Mouse (Mus musculus) CH12.LX (cell line): ENCODE data around the gene Ctla4. TPM values are rescaled to one million over a fixed set of nuclear protein-coding genes. Genes with fewer than 3 reads are reported as not detected.

Source experiments
- DNase-seq: peaks from one replicate; pipeline ENCODE4 v3.0.0-alpha.2; 2013; ENCODE audit errors: extremely low read depth
- H3K27ac ChIP-seq: 2 replicates; pipeline ENCODE4 v1.5.1; 2012; ENCODE audit warnings: low read depth, mild to moderate bottlenecking, control low read depth, moderate library complexity; ENCODE audit not compliant: insufficient read depth
- H3K27me3 ChIP-seq: replicated peaks from 2 replicates; pipeline ENCODE3; 2012; ENCODE audit warnings: inconsistent platforms
- H3K36me3 ChIP-seq, 2 experiments: replicated peaks in 1 of 2; 2 replicates each; pipeline versions ENCODE3 to v1.6.1; 2012; ENCODE audit warnings: inconsistent platforms in 1 of 2, low read length in 1 of 2, mild to moderate bottlenecking in 1 of 2, mixed read lengths in 1 of 2, moderate library complexity in 1 of 2; ENCODE audit not compliant: control insufficient read depth in 1 of 2, insufficient read depth in 1 of 2
- H3K4me1 ChIP-seq, 2 experiments: 2 replicates each; pipeline ENCODE4 v1.6.1; 2012; ENCODE audit warnings: inconsistent platforms in 1 of 2, moderate library complexity in 1 of 2; ENCODE audit not compliant: insufficient read depth in 2 of 2, control insufficient read depth in 1 of 2
- H3K4me2 ChIP-seq: 2 replicates; pipeline ENCODE4 v1.6.1; 2012; ENCODE audit warnings: low read depth, mild to moderate bottlenecking, control low read depth; ENCODE audit not compliant: poor library complexity, insufficient read depth, severe bottlenecking
- H3K4me3 ChIP-seq, 3 experiments: fragments of 150-350 bp in 1 of 3; sonication (generic) in 1 of 3; replicated peaks in 1 of 3; 2 replicates each; pipeline versions ENCODE3 to v1.5.1; 2011 to 2012; ENCODE audit warnings: low read depth in 2 of 3, low read length in 2 of 3, mild to moderate bottlenecking in 2 of 3, moderate library complexity in 2 of 3, control low read depth in 1 of 3, improper control_type of control experiment in 1 of 3, inconsistent platforms in 1 of 3, mixed read lengths in 1 of 3; ENCODE audit not compliant: poor library complexity in 1 of 3
- H3K79me2 ChIP-seq: replicated peaks from 2 replicates; pipeline ENCODE4 v1.6.1; 2012; ENCODE audit warnings: mild to moderate bottlenecking, moderate library complexity; ENCODE audit not compliant: control insufficient read depth, poor library complexity, insufficient read depth, severe bottlenecking; ENCODE audit errors: extremely low read depth
- H3K9ac ChIP-seq: 2 replicates; pipeline ENCODE4 v1.6.1; 2012; ENCODE audit warnings: low read depth, mild to moderate bottlenecking, control low read depth, moderate library complexity; ENCODE audit not compliant: insufficient read depth
- H3K9me3 ChIP-seq: replicated peaks from 2 replicates; pipeline ENCODE3; 2012; ENCODE audit warnings: low read length, inconsistent platforms, mixed read lengths
- BHLHE40 ChIP-seq: IDR thresholded peaks from 2 replicates; pipeline ENCODE4 v1.6.1; 2011; ENCODE audit warnings: mild to moderate bottlenecking, low read depth, low read length, improper control_type of control experiment
- CHD1 ChIP-seq: IDR thresholded peaks from 2 replicates; pipeline ENCODE4 v1.6.1; 2012; ENCODE audit warnings: low read depth, low read length, improper control_type of control experiment, inconsistent platforms
- CHD2 ChIP-seq: IDR thresholded peaks from 2 replicates; pipeline ENCODE4 v1.6.1; 2011; ENCODE audit warnings: low read length, improper control_type of control experiment
- CTCF ChIP-seq, 2 experiments: IDR thresholded peaks in 1 of 2; conservative IDR thresholded peaks in 1 of 2; 2 replicates each; pipeline ENCODE4 v1.5.1; 2011 to 2012; ENCODE audit warnings: low read depth in 2 of 2, low read length in 2 of 2, improper control_type of control experiment in 1 of 2, inconsistent platforms in 1 of 2, mild to moderate bottlenecking in 1 of 2, moderate library complexity in 1 of 2
- ELF1 ChIP-seq: IDR thresholded peaks from 2 replicates; pipeline ENCODE4 v1.6.1; 2014; ENCODE audit warnings: low read depth, mild to moderate bottlenecking, inconsistent platforms, low read length, improper control_type of control experiment
- HCFC1 ChIP-seq: IDR thresholded peaks from 2 replicates; pipeline ENCODE4 v1.6.1; 2012; ENCODE audit warnings: low read depth, mild to moderate bottlenecking, inconsistent platforms, low read length, improper control_type of control experiment
- IRF4 ChIP-seq: IDR thresholded peaks from 2 replicates; pipeline ENCODE4 v1.6.1; 2014; ENCODE audit warnings: low read depth, mild to moderate bottlenecking, inconsistent platforms, low read length, improper control_type of control experiment
- JUN ChIP-seq: IDR thresholded peaks from 2 replicates; pipeline ENCODE4 v1.6.1; 2011; ENCODE audit warnings: low read depth, mild to moderate bottlenecking, low read length, improper control_type of control experiment, moderate library complexity; ENCODE audit not compliant: insufficient read depth
- KAT2A ChIP-seq: IDR thresholded peaks from 2 replicates; pipeline ENCODE4 v1.6.1; 2012; ENCODE audit warnings: low read length, improper control_type of control experiment, inconsistent platforms; ENCODE audit not compliant: insufficient replicate concordance
- MAX ChIP-seq: IDR thresholded peaks from 2 replicates; pipeline ENCODE4 v1.6.1; 2011; ENCODE audit warnings: low read length, improper control_type of control experiment
- MAZ ChIP-seq: IDR thresholded peaks from 2 replicates; pipeline ENCODE4 v1.6.1; 2012; ENCODE audit warnings: low read depth, mild to moderate bottlenecking, inconsistent platforms, low read length, improper control_type of control experiment, moderate library complexity
- MEF2A ChIP-seq: IDR thresholded peaks from 2 replicates; pipeline ENCODE4 v1.6.1; 2014; ENCODE audit warnings: low read depth, mild to moderate bottlenecking, inconsistent platforms, low read length, improper control_type of control experiment, borderline replicate concordance
- MXI1 ChIP-seq: IDR thresholded peaks from 2 replicates; pipeline ENCODE4 v1.6.1; 2011; ENCODE audit warnings: mild to moderate bottlenecking, low read depth, low read length, improper control_type of control experiment
- NRF1 ChIP-seq: IDR thresholded peaks from 2 replicates; pipeline ENCODE4 v1.6.1; 2014; ENCODE audit warnings: low read depth, mild to moderate bottlenecking, inconsistent platforms, low read length, improper control_type of control experiment, moderate library complexity
- PAX5 ChIP-seq: IDR thresholded peaks from 2 replicates; pipeline ENCODE4 v1.6.1; 2012; ENCODE audit warnings: low read length, inconsistent platforms, mixed read lengths
- POLR2A ChIP-seq: IDR thresholded peaks from 2 replicates; pipeline ENCODE4 v1.6.1; 2011; ENCODE audit warnings: low read depth, mild to moderate bottlenecking, improper control_type of control experiment, low read length
- POLR2AphosphoS2 ChIP-seq: IDR thresholded peaks from 2 replicates; pipeline ENCODE4 v1.6.1; 2011; ENCODE audit warnings: low read depth, low read length, improper control_type of control experiment
- SIN3A ChIP-seq: IDR thresholded peaks from 2 replicates; pipeline ENCODE4 v1.6.1; 2012; ENCODE audit warnings: low read length, improper control_type of control experiment, inconsistent platforms
- UBTF ChIP-seq: IDR thresholded peaks from 2 replicates; pipeline ENCODE4 v1.6.1; 2012; ENCODE audit warnings: low read depth, mild to moderate bottlenecking, inconsistent platforms, low read length, improper control_type of control experiment, moderate library complexity
- USF1 ChIP-seq: IDR thresholded peaks from 2 replicates; pipeline ENCODE4 v1.6.1; 2014; ENCODE audit warnings: low read depth, mild to moderate bottlenecking, inconsistent platforms, low read length, improper control_type of control experiment
- ZMIZ1 ChIP-seq: IDR thresholded peaks from 2 replicates; pipeline ENCODE4 v1.6.1; 2012; ENCODE audit warnings: low read depth, mild to moderate bottlenecking, inconsistent platforms, low read length, improper control_type of control experiment
- ZNF384 ChIP-seq: IDR thresholded peaks from 2 replicates; pipeline ENCODE4 v1.6.1; 2012; ENCODE audit warnings: low read depth, low read length, improper control_type of control experiment, inconsistent platforms
- dilution Hi-C: fragments of 300-500 bp; cut with MboI; formaldehyde crosslinking; loops from 2 replicates; pipeline ENCODE4 v1.14.3; 2020; ENCODE audit warnings: low sequenced_read_pairs; ENCODE audit not compliant: extremely low pct_unique_long_range_greater_than_20kb, extremely low pct_ligation_motif_present
- in situ Hi-C: fragments of 300-500 bp; cut with MboI; formaldehyde crosslinking; loops from 3 replicates; pipeline ENCODE4 v1.14.3; 2019; ENCODE audit warnings: low sequenced_read_pairs, low pct_ligation_motif_present, low pct_unique_long_range_greater_than_20kb, mixed read lengths
- polyA plus RNA-seq: library from polyadenylated mRNA; unstranded; fragments of >175 nt; gene quantifications from 2 replicates; pipeline ENCODE4 v1.2.1, GENCODE M21; 2012; ENCODE audit warnings: low read depth; ENCODE audit not compliant: insufficient read length
- total RNA-seq, 2 experiments: library from RNA; depleted of rRNA; stranded (reverse); fragments of 300-350 nt in 1 of 2; fragments of >200 nt in 1 of 2; gene quantifications; 2 replicates each; pipeline ENCODE4 v1.2.3; 2012 to 2014

The Ctla4 gene
- total and polyA plus RNA-seq, 3 experiments: 11.6 to 54.7 (median 53.7) TPM

DNA sequence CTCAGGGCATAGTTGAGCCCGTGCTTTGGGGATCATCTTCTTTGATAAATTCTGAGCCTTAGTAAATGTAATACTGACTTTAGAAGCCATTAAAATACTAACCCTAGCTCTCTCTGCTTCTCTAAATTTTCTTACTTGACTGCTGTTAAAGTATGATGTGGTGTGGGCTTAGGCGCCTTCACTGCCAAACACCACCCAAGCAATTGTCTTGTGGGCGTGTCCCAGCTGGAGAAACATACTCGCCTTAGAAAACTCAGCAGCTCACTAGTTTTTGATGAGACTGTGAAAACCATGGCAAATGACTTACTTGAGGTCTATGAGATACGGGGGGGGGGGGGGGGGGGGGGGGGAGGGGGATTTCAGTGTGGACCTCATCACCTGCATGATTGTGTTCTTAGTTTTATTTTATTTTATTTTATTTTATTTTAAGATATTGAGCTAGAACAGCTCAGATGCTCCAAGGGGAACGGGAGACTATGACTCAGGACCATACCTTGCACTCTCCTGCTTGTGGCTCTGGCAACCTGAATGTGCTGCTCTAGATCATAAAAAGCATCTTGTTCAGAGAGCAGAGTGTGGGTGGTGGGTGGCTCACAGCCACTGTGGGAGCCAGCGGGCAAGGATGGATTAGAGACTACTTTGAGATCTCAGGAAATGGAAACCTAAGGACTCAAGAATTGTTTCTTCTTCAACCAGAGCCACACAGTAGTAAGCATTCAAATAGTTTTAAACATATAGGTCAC is 41.3 kb upstream of the Ctla4 start:
- no peaks in the 10 kb centered on the region for H3K9me3 ChIP-seq

DNA sequence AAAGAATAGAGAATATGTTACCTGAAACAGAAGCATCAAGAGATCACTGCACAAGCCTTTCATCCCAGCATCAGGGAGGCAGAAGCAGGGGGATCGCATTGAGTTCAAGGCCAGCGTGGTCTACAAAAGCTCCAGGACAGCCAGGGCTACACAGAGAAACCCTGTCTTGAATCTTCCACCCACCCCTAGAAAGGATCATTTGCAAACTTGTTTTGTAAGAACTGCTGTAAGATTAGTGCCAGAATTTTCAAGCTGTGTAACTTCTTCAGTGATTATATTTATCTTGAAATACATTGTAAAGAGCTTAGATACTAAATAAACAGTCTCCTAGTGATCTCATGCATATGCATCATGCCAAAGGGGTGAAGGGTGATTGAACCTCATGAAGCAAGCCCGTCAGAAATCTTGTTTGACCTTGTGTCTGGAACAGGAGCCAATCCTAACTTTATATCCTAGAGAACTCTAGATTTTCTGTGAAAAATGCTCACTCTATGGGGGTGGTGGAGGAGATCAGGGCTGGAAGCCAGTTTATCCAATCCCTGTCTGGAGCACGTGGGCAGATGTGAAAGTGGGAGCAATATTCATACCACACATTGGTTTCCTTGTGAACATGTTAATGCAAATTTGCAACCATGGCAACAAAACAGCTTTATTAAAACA is 40.1 kb upstream of the Ctla4 start:
- no peak for DNase-seq
- in situ Hi-C loops (no loop called here), dilution Hi-C loops (no loop called here)
- H3K4me2 ChIP-seq: no peak overlapping the region; the same call in 1 of the 2 replicates
- H3K27me3 ChIP-seq: no peaks in the 10 kb centered on the region
- no peak for TF ChIP-seq POLR2AphosphoS2
- no peak overlapping the region for H3K4me3 ChIP-seq
- H3K36me3 ChIP-seq: peaks cover 0 to 17% of the 10 kb centered on the region in 2 experiments
- H3K9me3 ChIP-seq: no peaks in the 10 kb centered on the region
- H3K27ac ChIP-seq: no peak overlapping the region
- H3K9ac ChIP-seq: no peak overlapping the region
- H3K79me2 ChIP-seq: peaks cover 11% of the 10 kb centered on the region
- peaks cover 0 to 15% of the 10 kb centered on the region in 2 experiments; a peak in 2 of 4 replicates for H3K4me1 ChIP-seq

More for the DNA sequence above, 41.3 kb upstream of the Ctla4 start:
- dilution Hi-C loops: no loop called here
- no peak overlapping the region for H3K4me3 ChIP-seq
- TF ChIP-seq JUN (no peak), PAX5 (no peak), POLR2AphosphoS2 (no peak), ELF1 (no peak), MAX (no peak), CHD2 (no peak), CHD1 (no peak), CTCF (conservative IDR thresholded peaks at IDR 0.05 in 1 of 2, IDR thresholded peaks at IDR 0.05 in 1 of 2; ENCODE audit: low read depth in 2 of 2, low read length in 2 of 2) (no peak)
- no peak for DNase-seq
- no peak overlapping the region for H3K27ac ChIP-seq
- peaks cover 0 to 5% of the 10 kb centered on the region in 2 experiments; a peak in 1 of 4 replicates for H3K4me1 ChIP-seq
- no peak overlapping the region for H3K9ac ChIP-seq
- H3K4me2 ChIP-seq: no peak overlapping the region
- in situ Hi-C loops: no loop called here
- H3K79me2 ChIP-seq: peaks cover 4% of the 10 kb centered on the region; the same call in 1 of the 2 replicates
- no peaks in the 10 kb centered on the region for H3K27me3 ChIP-seq
- peaks cover 0 to 28% of the 10 kb centered on the region in 2 experiments for H3K36me3 ChIP-seq

DNA sequence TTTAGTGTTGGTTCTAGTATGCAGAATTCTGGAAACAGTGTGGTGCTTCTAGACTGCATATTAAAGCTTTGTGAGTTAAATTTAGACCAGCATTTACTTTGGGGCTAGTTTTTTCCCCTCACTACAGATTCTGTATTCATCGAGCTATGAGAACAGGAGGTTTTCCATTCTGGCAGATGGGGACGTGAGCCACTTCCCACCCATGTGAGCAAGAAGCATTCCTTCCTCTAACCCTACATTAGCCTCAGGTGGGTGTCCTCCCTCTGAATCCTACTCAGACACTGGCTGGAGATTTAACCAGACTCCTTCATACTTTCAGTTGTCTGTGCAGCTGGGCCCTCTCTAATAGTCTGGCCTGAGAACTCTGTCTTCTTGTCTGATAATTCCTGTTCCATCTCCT is 37.7 kb upstream of the Ctla4 start:
- Histone ChIP-seq H3K27ac (no peak overlapping the region), H3K27me3 (no peaks in the 10 kb centered on the region), H3K9me3 (no peaks in the 10 kb centered on the region), H3K36me3 (peaks cover 0 to 10% of the 10 kb centered on the region in 2 experiments), H3K4me3 (no peak overlapping the region), H3K4me1 (peaks cover 6 to 38% of the 10 kb centered on the region in 2 experiments), H3K79me2 (peaks cover 15% of the 10 kb centered on the region), H3K4me2 (no peak overlapping the region), H3K9ac (no peak overlapping the region)
- in situ Hi-C loops: no loop called here
- no peak for DNase-seq
- TF ChIP-seq UBTF (no peak), NRF1 (no peak), ZMIZ1 (no peak), KAT2A (no peak), ZNF384 (no peak), HCFC1 (no peak), SIN3A (no peak), CHD2 (no peak), POLR2A (no peak), USF1 (no peak), POLR2AphosphoS2 (no peak), IRF4 (no peak), BHLHE40 (no peak), PAX5 (no peak), MAZ (no peak), MXI1 (no peak), MEF2A (no peak), CTCF (conservative IDR thresholded peaks at IDR 0.05 in 1 of 2, IDR thresholded peaks at IDR 0.05 in 1 of 2; ENCODE audit: low read depth in 2 of 2, low read length in 2 of 2) (no peak)
- dilution Hi-C loops: no loop called here
